Mouse (Mus musculus) kidney, postnatal 25 days (tissue): ENCODE data around the gene BC005624.
"Not testable (repeated sequence)": the region's sequence is repeated elsewhere in the genome, so short reads cannot be mapped to it uniquely, and the experiment has no call there.

Experiments
- DNase-seq, 2 experiments: peaks; one replicate each; pipeline ENCODE4 v3.0.0; 2021; ENCODE audit warnings: mixed read lengths in 2 of 2

The BC005624 gene

GRCm38 (mm10) chr2:30967352-30968327 lies 14.4 kb downstream of the BC005624 start, which contains the start of gene Tor1a:
Tor1a (minus strand) TSS chr2:30967933.
- peak; percentile 91 to 95 for DNase-seq

- no peak for DNase-seq
Measured at GRCm38 (mm10) chr2:30966826-30967225, 15.2 kb downstream of the BC005624 start.

- DNase-seq = no peak
Measured at GRCm38 (mm10) chr2:30965627-30966026, 16.4 kb downstream of the BC005624 start.

GRCm38 (mm10) chr2:30962570-30963254 lies 19.3 kb downstream of the BC005624 start:
- no peak for DNase-seq

GRCm38 (mm10) chr2:30959856-30960255 lies 22.1 kb downstream of the BC005624 start:
- no peak for DNase-seq

GRCm38 (mm10) chr2:30958726-30959125 lies 23.3 kb downstream of the BC005624 start:
- peak; percentile 66 to 84 for DNase-seq

- no peak for DNase-seq
Measured at GRCm38 (mm10) chr2:30957511-30957910, 24.5 kb downstream of the BC005624 start.

- DNase-seq = no peak
Measured at GRCm38 (mm10) chr2:30954797-30955196, 27.2 kb downstream of the BC005624 start.

GRCm38 (mm10) chr2:30952824-30953490 lies 29.0 kb downstream of the BC005624 start, which contains the start of gene Tor1b:
Tor1b (plus strand) TSS chr2:30952959.
- DNase-seq = peak; percentile 91 to 93

- DNase-seq = no peak
Measured at GRCm38 (mm10) chr2:30952457-30952823, 29.6 kb downstream of the BC005624 start.

- peak; percentile 68 to 82 for DNase-seq
Measured at GRCm38 (mm10) chr2:30942603-30943011, 39.4 kb downstream of the BC005624 start.

- not testable (repeated sequence) for DNase-seq
Measured at GRCm38 (mm10) chr2:30942116-30942515, 39.9 kb downstream of the BC005624 start.

- no peak for DNase-seq
Measured at GRCm38 (mm10) chr2:30941586-30941985, 40.4 kb downstream of the BC005624 start.

GRCm38 (mm10) chr2:30938574-30938991 lies 43.4 kb downstream of the BC005624 start:
- no peak for DNase-seq

GRCm38 (mm10) chr2:30937731-30938130 lies 44.3 kb downstream of the BC005624 start:
- DNase-seq = no peak

GRCm38 (mm10) chr2:30936808-30937207 lies 45.2 kb downstream of the BC005624 start:
- DNase-seq = no peak

- DNase-seq = peak; percentile 77 to 86
Measured at GRCm38 (mm10) chr2:30933917-30934450, 48.0 kb downstream of the BC005624 start.

- DNase-seq = no peak
Measured at GRCm38 (mm10) chr2:30933032-30933431, 49.0 kb downstream of the BC005624 start.

- DNase-seq = no peak
Measured at GRCm38 (mm10) chr2:30931922-30932321, 50.1 kb downstream of the BC005624 start.

- DNase-seq = not testable (repeated sequence)
Measured at GRCm38 (mm10) chr2:30930846-30931245, 51.2 kb downstream of the BC005624 start.

GRCm38 (mm10) chr2:30929483-30930045 lies 52.4 kb downstream of the BC005624 start, which contains the start of gene Ptges:
Ptges (minus strand) TSS chr2:30929863.
- DNase-seq = peak; percentile 80 to 83

GRCm38 (mm10) chr2:30928893-30929482 lies 53.0 kb downstream of the BC005624 start:
- DNase-seq = no peak
